Mouse (Mus musculus) thymus, adult 2 months (tissue): ENCODE measurements around the gene Htr5b.

Experiments
- CTCF ChIP-seq: fragments of 200-500 bp; IDR thresholded peaks from 2 replicates; pipeline ENCODE4 v1.5.1; 2012; ENCODE audit warnings: mild to moderate bottlenecking, control low read depth, low read length, moderate library complexity, borderline replicate concordance; ENCODE audit not compliant: control insufficient read depth, poor library complexity, insufficient read depth; ENCODE audit errors: extremely low read depth
- POLR2A ChIP-seq: fragments of 200-500 bp; IDR thresholded peaks from 2 replicates; pipeline ENCODE4 v1.6.1; 2012; ENCODE audit warnings: mild to moderate bottlenecking, low read length, control low read depth, moderate library complexity; ENCODE audit not compliant: control insufficient read depth, poor library complexity, insufficient read depth; ENCODE audit errors: extremely low read depth

DNA sequence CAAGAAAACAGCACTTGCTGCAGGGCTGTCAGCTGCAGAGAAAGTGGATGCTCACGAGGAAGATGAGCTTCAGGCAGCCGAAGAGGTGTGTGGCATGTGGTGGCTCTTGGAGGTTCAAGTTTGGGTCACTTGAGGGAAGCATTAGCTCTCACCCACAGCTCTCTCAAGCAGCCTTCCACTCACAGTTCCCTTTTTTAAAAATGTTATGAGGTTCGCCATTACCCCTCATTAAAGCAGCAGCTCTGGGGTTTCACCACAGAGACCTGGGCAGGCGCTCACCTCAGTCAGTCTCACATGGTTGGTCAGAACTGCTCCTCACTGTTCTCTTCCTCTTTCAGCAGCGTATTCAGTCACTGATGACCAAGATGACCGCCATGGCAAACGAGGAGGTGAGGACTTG is 66.4 kb downstream of the Htr5b start:
- TF ChIP-seq CTCF (no peak), POLR2A (no peak)
